Mouse (Mus musculus): ENCODE data around the gene Lsm14a. TPM values are rescaled to one million over a fixed set of nuclear protein-coding genes. Genes with fewer than 3 reads are reported as not detected.
A peak's percentile ranks its signal among the peaks of the same experiment; 100 is the strongest.

Gene Lsm14a
- polyA plus RNA-seq, 1 experiment from 2014 or later = 31.2 TPM

DNA sequence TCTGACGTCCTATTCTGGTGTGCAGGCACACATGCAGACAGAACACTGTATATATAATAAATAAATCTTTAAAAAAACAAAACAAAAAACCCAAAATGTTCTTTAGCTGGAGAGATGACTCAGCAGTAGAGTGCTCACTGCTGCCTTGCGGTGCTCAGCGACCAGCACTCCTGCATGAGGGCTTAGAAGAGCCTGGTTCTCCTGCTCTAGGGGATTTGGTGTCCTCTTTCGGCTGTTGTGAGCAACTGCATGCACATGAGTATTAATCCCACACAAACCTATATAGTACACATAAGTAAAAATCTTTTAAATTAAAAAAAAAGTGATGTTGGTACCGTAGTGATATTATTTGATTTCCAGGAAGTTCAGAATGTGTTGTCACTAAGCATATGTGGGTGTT, 5.7 kb upstream of the Lsm14a start:
- TF ChIP-seq EP300 (IDR thresholded peaks at IDR 0.05; ENCODE audit: low read depth) = no peak
- peak; percentile 41 for TF ChIP-seq CTCF (IDR thresholded peaks at IDR 0.05; ENCODE audit: low read depth)
- no peak overlapping the region for H3K4me2 ChIP-seq (ENCODE audit: low read depth, low read length)

DNA sequence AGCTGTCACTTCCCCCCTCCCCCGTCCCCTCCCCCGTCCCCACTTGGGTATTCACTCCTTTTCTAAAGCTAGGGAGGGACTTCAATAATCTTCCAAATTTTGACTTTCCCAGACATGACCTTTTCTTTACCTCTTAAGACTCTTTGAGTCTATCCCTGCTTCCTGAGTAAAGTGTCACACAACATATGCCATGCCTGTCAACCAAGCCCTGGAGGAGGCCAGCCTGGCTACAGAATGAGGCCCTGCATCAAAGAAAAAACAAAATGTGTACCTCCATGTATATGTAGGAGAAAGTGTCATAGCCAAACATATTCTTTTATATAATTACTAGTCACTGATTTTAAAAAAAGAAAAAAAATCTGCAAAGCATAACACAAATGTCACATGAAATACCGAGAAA, 3.7 kb upstream of the Lsm14a start:
- ATAC-seq (no peak), DNase-seq (no peak)
- WGBS (ENCODE audit: insufficient replicate concordance) = 80% methylated on average over 3 of the region's 3 CpGs
- no peaks in the 10 kb centered on the region for H3K9me3 ChIP-seq (ENCODE audit: low read length)
- H3K4me2 ChIP-seq (ENCODE audit: low read depth, low read length) = no peak overlapping the region
- H3K9ac ChIP-seq (replicated peaks) = no peak overlapping the region
- H3K4me3 ChIP-seq (ENCODE audit: low read depth, low read length) = no peak overlapping the region
- H3K36me3 ChIP-seq (replicated peaks; ENCODE audit: insufficient read depth, low read length) = no peaks in the 10 kb centered on the region
- H3K27me3 ChIP-seq (ENCODE audit: insufficient read depth, low read length) = no peaks in the 10 kb centered on the region
- H3K4me1 ChIP-seq (ENCODE audit: insufficient read depth) = no peaks in the 10 kb centered on the region
- TF ChIP-seq EP300 (IDR thresholded peaks at IDR 0.05; ENCODE audit: low read depth) (no peak), CTCF (IDR thresholded peaks at IDR 0.05; ENCODE audit: low read depth) (no peak)
- no peak overlapping the region for H3K27ac ChIP-seq (ENCODE audit: low read depth)

More for the DNA sequence above, 5.7 kb upstream of the Lsm14a start:
- ATAC-seq = no peak
- H3K9ac ChIP-seq (replicated peaks) = no peak overlapping the region
- no peak overlapping the region for H3K27ac ChIP-seq (ENCODE audit: low read depth)
- H3K4me1 ChIP-seq (ENCODE audit: insufficient read depth) = no peaks in the 10 kb centered on the region
- H3K36me3 ChIP-seq (replicated peaks; ENCODE audit: insufficient read depth, low read length) = no peaks in the 10 kb centered on the region
- 66% methylated on average over 5 of the region's 5 CpGs for WGBS (ENCODE audit: insufficient replicate concordance)
- no peaks in the 10 kb centered on the region for H3K27me3 ChIP-seq (ENCODE audit: insufficient read depth, low read length)
- DNase-seq = no peak
- no peak overlapping the region for H3K4me3 ChIP-seq (ENCODE audit: low read depth, low read length)
- H3K9me3 ChIP-seq (ENCODE audit: low read length) = no peaks in the 10 kb centered on the region

DNA sequence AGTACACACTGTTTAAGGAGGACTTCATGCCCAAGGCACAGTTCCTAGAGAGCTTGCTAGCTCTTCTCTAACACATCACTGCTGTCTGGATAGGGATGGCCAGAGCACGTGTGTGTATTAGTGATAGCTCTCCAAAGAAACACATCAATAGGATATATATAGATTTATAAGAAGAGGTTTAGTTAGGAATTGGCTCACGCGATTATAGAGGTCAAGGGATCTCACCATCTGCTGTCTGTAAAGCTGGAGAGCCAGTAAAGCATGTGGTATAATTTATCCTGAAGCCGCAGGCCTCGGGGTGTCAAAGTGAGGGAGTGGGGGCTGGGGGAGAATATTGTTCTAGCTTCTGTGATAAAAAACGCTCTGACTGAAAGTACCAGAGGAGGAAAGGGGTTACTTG, 2.6 kb upstream of the Lsm14a start:
- Histone ChIP-seq H3K36me3 (replicated peaks; ENCODE audit: insufficient read depth, low read length) (no peaks in the 10 kb centered on the region), H3K27me3 (ENCODE audit: insufficient read depth, low read length) (no peaks in the 10 kb centered on the region), H3K4me1 (ENCODE audit: insufficient read depth) (peaks cover 7% of the 10 kb centered on the region), H3K4me3 (ENCODE audit: low read depth, low read length) (no peak overlapping the region), H3K4me2 (ENCODE audit: low read depth, low read length) (no peak overlapping the region), H3K27ac (ENCODE audit: low read depth) (no peak overlapping the region), H3K9ac (replicated peaks) (no peak overlapping the region), H3K9me3 (ENCODE audit: low read length) (no peaks in the 10 kb centered on the region)
- DNase-seq (no peak), ATAC-seq (no peak)
- TF ChIP-seq EP300 (IDR thresholded peaks at IDR 0.05; ENCODE audit: low read depth) = no peak
- TF ChIP-seq CTCF (IDR thresholded peaks at IDR 0.05; ENCODE audit: low read depth) = no peak
- 73% methylated on average over 6 of the region's 6 CpGs for WGBS (ENCODE audit: insufficient replicate concordance)

DNA sequence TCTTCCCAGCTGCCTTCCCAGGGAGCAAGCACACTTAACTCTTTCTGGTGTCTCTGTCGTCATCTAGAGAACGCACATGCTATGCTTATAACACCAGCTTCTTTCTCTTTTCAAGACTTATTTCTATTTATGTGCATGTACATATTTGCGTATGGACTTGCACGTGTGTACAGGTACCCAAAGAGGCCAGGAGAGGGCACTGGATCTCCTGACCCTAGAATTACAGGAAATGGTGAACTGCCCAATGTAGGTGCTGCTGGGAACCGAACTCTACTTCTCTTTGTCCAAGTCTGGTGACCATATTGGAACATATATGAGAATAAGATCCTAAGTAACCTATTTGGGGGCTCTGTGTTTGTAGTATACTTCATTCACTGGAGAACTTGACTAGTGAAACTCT, 1.5 kb upstream of the Lsm14a start:
- Histone ChIP-seq H3K36me3 (replicated peaks; ENCODE audit: insufficient read depth, low read length) (no peaks in the 10 kb centered on the region), H3K27ac (ENCODE audit: low read depth) (no peak overlapping the region), H3K4me1 (ENCODE audit: insufficient read depth) (peaks cover 13% of the 10 kb centered on the region), H3K4me2 (ENCODE audit: low read depth, low read length) (no peak overlapping the region), H3K9me3 (ENCODE audit: low read length) (no peaks in the 10 kb centered on the region), H3K9ac (replicated peaks) (no peak overlapping the region), H3K4me3 (ENCODE audit: low read depth, low read length) (no peak overlapping the region), H3K27me3 (ENCODE audit: insufficient read depth, low read length) (no peaks in the 10 kb centered on the region)
- DNase-seq = no peak
- peak; percentile 13 for TF ChIP-seq CTCF (IDR thresholded peaks at IDR 0.05; ENCODE audit: low read depth)
- TF ChIP-seq EP300 (IDR thresholded peaks at IDR 0.05; ENCODE audit: low read depth) = no peak
- WGBS (ENCODE audit: insufficient replicate concordance) = 76% methylated on average over 5 of the region's 5 CpGs
- no peak for ATAC-seq

DNA sequence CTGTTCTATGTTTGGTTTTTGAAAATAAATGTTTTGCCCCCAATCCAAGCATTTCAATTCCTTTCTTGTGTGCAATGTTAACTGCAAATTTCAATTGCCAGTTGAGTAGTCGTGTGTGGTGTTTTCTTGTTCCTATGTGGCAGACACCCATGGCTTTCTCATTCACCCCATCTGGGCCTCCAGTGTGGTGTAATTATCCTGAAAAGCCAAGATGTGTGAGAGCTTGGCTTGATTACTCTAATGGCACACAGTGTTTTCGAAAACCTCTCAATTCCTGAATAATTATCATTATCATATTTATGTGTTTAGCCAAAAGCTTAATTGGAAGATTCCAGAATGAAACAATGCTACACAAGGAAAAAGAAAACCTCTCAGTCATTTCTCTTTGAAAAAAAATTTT, 976 bp upstream of the Lsm14a start:
- Histone ChIP-seq H3K4me3 (ENCODE audit: low read depth, low read length) (no peak overlapping the region), H3K9ac (replicated peaks) (no peak overlapping the region), H3K4me2 (ENCODE audit: low read depth, low read length) (no peak overlapping the region), H3K9me3 (ENCODE audit: low read length) (no peaks in the 10 kb centered on the region), H3K36me3 (replicated peaks; ENCODE audit: insufficient read depth, low read length) (no peaks in the 10 kb centered on the region), H3K27ac (ENCODE audit: low read depth) (no peak overlapping the region), H3K4me1 (ENCODE audit: insufficient read depth) (peaks cover 13% of the 10 kb centered on the region), H3K27me3 (ENCODE audit: insufficient read depth, low read length) (no peaks in the 10 kb centered on the region)
- DNase-seq (no peak), ATAC-seq (no peak)
- 73% methylated on average over 2 of the region's 2 CpGs for WGBS (ENCODE audit: insufficient replicate concordance)
- no peak for TF ChIP-seq CTCF (IDR thresholded peaks at IDR 0.05; ENCODE audit: low read depth)
- TF ChIP-seq EP300 (IDR thresholded peaks at IDR 0.05; ENCODE audit: low read depth) = no peak

DNA sequence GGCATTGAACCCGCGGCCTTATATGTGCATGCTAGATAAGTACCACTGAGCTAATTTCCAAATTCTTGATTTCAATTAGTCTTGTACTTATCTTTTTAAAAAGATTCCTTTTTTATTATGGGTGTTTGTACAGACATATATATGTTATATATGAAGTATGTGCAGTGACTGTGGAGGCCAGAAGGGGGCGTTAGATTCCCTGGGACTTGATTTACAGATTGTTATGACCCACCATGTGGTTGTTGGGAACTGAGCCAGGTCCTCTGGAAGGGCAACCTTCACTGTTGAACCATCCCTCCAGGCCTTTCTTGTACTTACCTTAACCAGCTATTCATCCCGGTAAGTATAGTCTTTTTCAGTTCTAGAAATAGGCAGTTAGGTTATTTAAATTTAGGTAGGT, 780 bp downstream of the Lsm14a start:
- Histone ChIP-seq H3K27me3 (ENCODE audit: insufficient read depth, low read length) (no peaks in the 10 kb centered on the region), H3K4me2 (ENCODE audit: low read depth, low read length) (no peak overlapping the region), H3K4me3 (ENCODE audit: low read depth, low read length) (no peak overlapping the region), H3K4me1 (ENCODE audit: insufficient read depth) (peaks cover 17% of the 10 kb centered on the region), H3K9me3 (ENCODE audit: low read length) (no peaks in the 10 kb centered on the region), H3K9ac (replicated peaks) (no peak overlapping the region), H3K27ac (ENCODE audit: low read depth) (no peak overlapping the region), H3K36me3 (replicated peaks; ENCODE audit: insufficient read depth, low read length) (no peaks in the 10 kb centered on the region)
- no peak for TF ChIP-seq EP300 (IDR thresholded peaks at IDR 0.05; ENCODE audit: low read depth)
- TF ChIP-seq CTCF (IDR thresholded peaks at IDR 0.05; ENCODE audit: low read depth) = peak; percentile 38
- WGBS (ENCODE audit: insufficient replicate concordance) = 65% methylated on average over 4 of the region's 4 CpGs
- no peak for DNase-seq
- no peak for ATAC-seq

DNA sequence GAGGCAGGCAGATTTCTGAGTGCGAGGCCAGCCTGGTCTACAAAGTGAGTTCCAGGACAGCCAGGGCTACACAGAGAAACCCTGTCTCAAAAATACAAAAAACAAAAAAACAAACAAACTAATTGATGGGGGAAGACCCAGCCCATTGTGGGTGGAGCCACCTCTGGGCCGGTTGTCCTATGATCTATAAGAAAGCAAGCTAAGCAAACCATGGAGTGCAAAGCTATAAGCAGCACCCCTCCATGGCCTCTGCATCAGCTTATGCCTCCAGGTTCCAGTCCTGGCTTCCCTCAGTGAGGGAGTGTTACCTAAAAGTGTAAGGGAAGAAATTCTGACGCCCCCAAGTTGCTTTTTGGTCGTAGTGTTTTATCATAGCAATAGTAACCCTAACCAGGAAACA, 1.4 kb downstream of the Lsm14a start:
- no peaks in the 10 kb centered on the region for H3K36me3 ChIP-seq (replicated peaks; ENCODE audit: insufficient read depth, low read length)
- no peak overlapping the region for H3K9ac ChIP-seq (replicated peaks)
- peaks cover 23% of the 10 kb centered on the region for H3K4me1 ChIP-seq (ENCODE audit: insufficient read depth)
- no peak for ATAC-seq
- H3K4me2 ChIP-seq (ENCODE audit: low read depth, low read length) = no peak overlapping the region
- TF ChIP-seq CTCF (IDR thresholded peaks at IDR 0.05; ENCODE audit: low read depth) (no peak), EP300 (IDR thresholded peaks at IDR 0.05; ENCODE audit: low read depth) (no peak)
- H3K27ac ChIP-seq (ENCODE audit: low read depth) = no peak overlapping the region
- no peaks in the 10 kb centered on the region for H3K9me3 ChIP-seq (ENCODE audit: low read length)
- DNase-seq = no peak
- no peak overlapping the region for H3K4me3 ChIP-seq (ENCODE audit: low read depth, low read length)
- WGBS (ENCODE audit: insufficient replicate concordance) = 74% methylated on average over 4 of the region's 4 CpGs
- no peaks in the 10 kb centered on the region for H3K27me3 ChIP-seq (ENCODE audit: insufficient read depth, low read length)

Data from liver, postnatal 0 days (tissue).